Mouse (Mus musculus) testis, adult 2 months (tissue): ENCODE measurements around the gene Esrrb. TPM values are rescaled to one million over a fixed set of nuclear protein-coding genes. Genes with fewer than 3 reads are reported as not detected.

ENCODE experiments used
- H3K27ac ChIP-seq: fragments of 200-500 bp; 2 replicates; pipeline ENCODE4 v1.5.1; 2012; ENCODE audit warnings: low read depth, low read length; ENCODE audit not compliant: control insufficient read depth, insufficient read depth
- H3K27me3 ChIP-seq: fragments of 200-500 bp; 2 replicates; pipeline ENCODE4 v1.6.1; 2012; ENCODE audit warnings: mild to moderate bottlenecking, low read length, moderate library complexity; ENCODE audit not compliant: control insufficient read depth, insufficient read depth
- H3K36me3 ChIP-seq: fragments of 200-500 bp; 2 replicates; pipeline ENCODE4 v1.6.1; 2012; ENCODE audit warnings: mild to moderate bottlenecking, low read length; ENCODE audit not compliant: control insufficient read depth, insufficient read depth
- H3K4me1 ChIP-seq: fragments of 200-500 bp; 2 replicates; pipeline ENCODE4 v1.6.1; 2012; ENCODE audit warnings: low read length; ENCODE audit not compliant: control insufficient read depth, insufficient read depth
- H3K4me3 ChIP-seq: fragments of 200-500 bp; 2 replicates; pipeline ENCODE4 v1.5.1; 2012; ENCODE audit warnings: low read depth, mild to moderate bottlenecking, low read length, moderate library complexity, mixed read lengths; ENCODE audit not compliant: control insufficient read depth
- CTCF ChIP-seq: fragments of 200-500 bp; IDR thresholded peaks from 2 replicates; pipeline ENCODE4 v1.5.1; 2012; ENCODE audit warnings: low read depth, mild to moderate bottlenecking, inconsistent platforms, low read length, moderate library complexity; ENCODE audit not compliant: control insufficient read depth, insufficient read depth, insufficient replicate concordance
- POLR2A ChIP-seq: fragments of 200-500 bp; IDR thresholded peaks from 2 replicates; pipeline ENCODE4 v1.6.1; 2012; ENCODE audit warnings: low read depth, mild to moderate bottlenecking, inconsistent platforms, low read length, moderate library complexity; ENCODE audit not compliant: control insufficient read depth
- polyA plus RNA-seq: library from polyadenylated mRNA; depleted of rRNA; stranded (reverse); fragments of >200 nt; gene quantifications from 2 replicates; pipeline ENCODE4 v1.2.3, GENCODE M21; 2012

Gene Esrrb
- polyA plus RNA-seq, 1 experiment: 6.3 TPM

- Histone ChIP-seq H3K27me3 (no peaks in the 10 kb centered on the region), H3K36me3 (no peaks in the 10 kb centered on the region), H3K4me1 (no peaks in the 10 kb centered on the region; the same call in 1 of the 2 replicates), H3K4me3 (no peak overlapping the region), H3K27ac (no peak overlapping the region)
- no peak for TF ChIP-seq POLR2A
- no peak for TF ChIP-seq CTCF
These were observed 18.8 kb downstream of the Esrrb start for GRCm38 (mm10) chr12:86379672-86380213.

- no peak for TF ChIP-seq CTCF
- TF ChIP-seq POLR2A: no peak
- no peaks in the 10 kb centered on the region for H3K36me3 ChIP-seq
- H3K4me3 ChIP-seq: no peak overlapping the region
- H3K4me1 ChIP-seq: 0 out of 2 replicates have a peak, but pooled peaks cover 3% of the 10 kb centered on the region
- no peaks in the 10 kb centered on the region for H3K27me3 ChIP-seq
- no peak overlapping the region for H3K27ac ChIP-seq
These were observed 22.9 kb downstream of the Esrrb start for GRCm38 (mm10) chr12:86383803-86384202.

DNA sequence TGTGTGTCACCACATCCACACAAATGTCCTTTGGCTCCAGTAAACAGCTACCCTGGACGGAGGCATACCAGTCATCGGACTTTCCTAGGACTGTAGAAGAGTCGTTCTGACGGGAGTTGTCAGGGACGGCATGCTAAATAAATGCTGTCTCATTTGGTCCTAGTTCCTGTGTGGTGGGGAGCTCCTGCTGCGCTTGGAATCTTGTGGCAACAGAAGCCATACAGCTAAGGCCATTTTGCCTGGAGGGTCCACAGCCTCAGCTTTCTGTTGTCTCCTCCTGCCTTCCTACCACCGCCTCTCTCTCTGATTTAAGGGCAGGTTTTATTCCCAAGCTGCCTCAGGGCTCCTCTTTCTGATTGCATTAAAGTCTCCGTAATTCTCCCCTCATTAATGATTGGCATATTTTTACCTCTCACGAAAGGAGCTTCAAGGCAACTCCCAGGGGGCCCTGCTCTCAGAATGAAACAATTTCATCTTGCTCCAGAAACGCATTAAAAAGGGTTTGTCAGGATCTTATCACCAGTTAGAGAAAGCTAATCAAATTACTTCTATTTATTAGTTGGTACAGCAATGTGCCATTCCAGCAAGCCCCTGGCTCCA, 26.9 kb downstream of the Esrrb start:
- H3K27me3 ChIP-seq: no peaks in the 10 kb centered on the region
- no peak overlapping the region for H3K4me3 ChIP-seq
- TF ChIP-seq POLR2A (no peak), CTCF (no peak)
- no peak overlapping the region for H3K27ac ChIP-seq
- no peaks in the 10 kb centered on the region for H3K36me3 ChIP-seq
- 0 out of 2 replicates have a peak, but pooled peaks cover 3% of the 10 kb centered on the region for H3K4me1 ChIP-seq

GRCm38 (mm10) chr12:86394773-86395172, 33.9 kb downstream of the Esrrb start:
- TF ChIP-seq CTCF (no peak), POLR2A (no peak)
- Histone ChIP-seq H3K36me3 (no peaks in the 10 kb centered on the region), H3K4me3 (no peak overlapping the region), H3K4me1 (no peaks in the 10 kb centered on the region), H3K27ac (no peak overlapping the region), H3K27me3 (no peaks in the 10 kb centered on the region)

DNA sequence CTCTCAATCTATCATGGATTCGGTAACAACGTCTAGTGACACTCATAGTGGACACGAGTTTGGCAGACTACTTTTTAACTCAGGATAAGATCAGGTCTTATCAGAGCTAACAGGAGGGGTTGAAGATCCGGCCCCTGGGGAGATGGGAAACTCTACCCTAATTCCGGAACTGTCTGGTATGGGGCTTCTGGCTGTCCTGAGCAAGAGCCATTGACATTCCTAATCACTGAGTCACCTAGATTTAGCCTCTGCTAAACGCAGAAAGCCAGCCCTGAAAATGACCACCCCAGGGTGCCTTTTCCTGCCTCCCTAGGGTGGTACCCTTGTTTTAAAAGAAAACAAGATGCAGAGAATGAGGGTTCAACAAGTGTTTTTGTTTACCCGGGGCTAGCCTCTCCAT, 34.4 kb downstream of the Esrrb start:
- TF ChIP-seq CTCF: no peak
- no peak for TF ChIP-seq POLR2A
- Histone ChIP-seq H3K4me1 (no peaks in the 10 kb centered on the region), H3K4me3 (no peak overlapping the region), H3K27ac (no peak overlapping the region), H3K27me3 (no peaks in the 10 kb centered on the region), H3K36me3 (no peaks in the 10 kb centered on the region)

- Histone ChIP-seq H3K4me1 (peaks cover 4% of the 10 kb centered on the region), H3K27me3 (no peaks in the 10 kb centered on the region), H3K4me3 (no peak overlapping the region), H3K36me3 (no peaks in the 10 kb centered on the region), H3K27ac (no peak overlapping the region)
- TF ChIP-seq POLR2A (no peak), CTCF (no peak)
These were observed 37.8 kb downstream of the Esrrb start for GRCm38 (mm10) chr12:86398762-86399161.

DNA sequence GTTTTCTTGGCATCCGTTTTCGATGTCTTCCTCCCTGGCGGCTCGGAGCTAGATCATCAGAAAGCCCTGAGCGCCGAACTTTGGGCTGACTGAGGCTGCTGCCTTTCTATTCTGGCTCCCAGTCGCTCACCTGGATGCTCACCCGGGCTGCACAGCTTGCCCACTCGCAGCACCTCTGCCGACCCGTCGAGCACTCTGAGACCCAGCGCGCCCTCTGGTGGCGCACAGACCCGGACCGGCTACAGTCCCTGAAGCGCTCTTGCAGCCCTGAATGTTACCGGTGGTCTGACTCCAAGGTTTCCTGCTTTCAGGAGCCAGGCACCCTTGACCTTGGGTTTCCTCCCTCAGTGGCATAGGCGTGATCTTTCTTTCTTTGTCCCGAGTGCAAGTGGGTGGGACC, 41.8 kb downstream of the Esrrb start:
- TF ChIP-seq POLR2A (no peak), CTCF (peak; percentile 75; the same call in 1 of the 2 replicates)
- Histone ChIP-seq H3K27ac (no peak overlapping the region), H3K27me3 (no peaks in the 10 kb centered on the region), H3K4me1 (peaks cover 4% of the 10 kb centered on the region), H3K36me3 (no peaks in the 10 kb centered on the region), H3K4me3 (peak overlapping the region; percentile 27)
